Mouse (Mus musculus) liver, postnatal 0 days (tissue): Measurements from ENCODE around the gene Secisbp2.

Experiments used
- CTCF ChIP-seq: sonication (generic); IDR thresholded peaks from 2 replicates; pipeline ENCODE4 v1.5.1; 2016; ENCODE audit warnings: antibody characterized with exemption, low read depth
- EP300 ChIP-seq: IDR thresholded peaks from 2 replicates; pipeline ENCODE4 v1.6.1; 2016; ENCODE audit warnings: antibody characterized with exemption, low read depth, mild to moderate bottlenecking

GRCm38 (mm10) chr13:51649740-51650139 is 1.8 kb upstream of the Secisbp2 start:
- TF ChIP-seq CTCF = no peak
- TF ChIP-seq EP300 = no peak
